Mouse (Mus musculus) embryo, embryonic 9.5 days (tissue): Measurements from ENCODE around the gene Hmg20b.
A peak's percentile ranks its signal among the peaks of the same experiment; 100 is the strongest.

ENCODE experiments used
- DNase-seq: peaks from one replicate; pipeline ENCODE4 v3.0.0-alpha.2; 2017; ENCODE audit errors: extremely low spot score

Hmg20b gene

DNA sequence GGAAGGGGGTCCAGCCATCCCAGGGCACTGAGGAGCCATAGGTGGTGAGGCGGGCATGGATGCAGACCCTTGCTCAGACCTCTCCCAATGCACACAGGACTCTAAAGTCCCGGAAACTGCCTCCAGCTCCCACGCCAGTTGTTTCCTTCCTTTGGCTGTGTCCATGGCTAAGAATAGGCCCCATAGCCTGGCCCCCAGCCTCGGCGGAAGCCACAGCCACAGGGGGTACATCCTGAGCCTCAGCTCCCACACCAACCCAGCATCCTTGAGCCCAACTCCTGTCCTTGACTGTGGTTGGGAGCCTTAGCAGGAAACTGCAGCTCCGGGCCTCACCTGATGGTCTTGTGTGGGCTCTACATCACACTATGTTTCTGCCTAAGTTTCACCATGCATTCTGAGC, 23.4 kb downstream of the Hmg20b start:
- DNase-seq: no peak

DNA sequence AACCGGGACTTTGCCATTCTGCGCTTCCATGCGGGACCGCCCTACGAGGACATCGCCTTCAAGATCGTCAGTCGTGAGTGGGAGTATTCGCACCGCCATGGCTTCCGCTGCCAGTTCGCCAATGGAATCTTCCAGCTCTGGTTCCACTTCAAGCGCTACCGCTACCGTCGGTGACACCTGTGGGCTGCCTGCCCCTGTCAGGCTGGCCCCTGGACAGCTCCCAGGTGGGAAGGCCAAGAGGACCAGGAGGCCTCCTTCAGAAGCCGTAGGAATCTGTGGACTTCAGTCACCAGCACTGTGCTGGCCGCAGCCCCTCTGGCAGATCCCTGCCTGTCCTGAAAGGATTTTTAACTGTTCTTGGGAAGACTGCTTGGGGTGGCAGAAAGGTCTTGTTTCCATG, 24.5 kb downstream of the Hmg20b start:
- no peak for DNase-seq

DNA sequence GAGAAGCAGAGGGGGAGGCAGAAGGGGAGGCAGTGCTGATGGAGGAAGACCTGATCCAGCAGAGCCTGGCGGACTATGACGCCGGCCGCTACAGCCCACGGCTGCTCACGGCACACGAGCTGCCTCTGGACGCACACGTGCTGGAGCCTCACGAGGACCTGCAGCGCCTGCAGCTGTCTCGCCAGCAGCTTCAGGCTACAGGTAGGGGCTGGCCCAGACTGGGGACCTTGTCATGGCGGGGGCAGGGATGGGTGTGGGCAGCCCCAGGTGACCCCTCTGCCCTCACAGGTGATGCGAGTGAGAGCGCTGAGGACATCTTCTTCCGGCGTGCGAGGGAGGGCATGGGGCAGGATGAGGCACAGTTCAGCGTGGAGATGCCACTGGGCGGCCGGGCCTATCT, 25.1 kb downstream of the Hmg20b start:
- no peak for DNase-seq

DNA sequence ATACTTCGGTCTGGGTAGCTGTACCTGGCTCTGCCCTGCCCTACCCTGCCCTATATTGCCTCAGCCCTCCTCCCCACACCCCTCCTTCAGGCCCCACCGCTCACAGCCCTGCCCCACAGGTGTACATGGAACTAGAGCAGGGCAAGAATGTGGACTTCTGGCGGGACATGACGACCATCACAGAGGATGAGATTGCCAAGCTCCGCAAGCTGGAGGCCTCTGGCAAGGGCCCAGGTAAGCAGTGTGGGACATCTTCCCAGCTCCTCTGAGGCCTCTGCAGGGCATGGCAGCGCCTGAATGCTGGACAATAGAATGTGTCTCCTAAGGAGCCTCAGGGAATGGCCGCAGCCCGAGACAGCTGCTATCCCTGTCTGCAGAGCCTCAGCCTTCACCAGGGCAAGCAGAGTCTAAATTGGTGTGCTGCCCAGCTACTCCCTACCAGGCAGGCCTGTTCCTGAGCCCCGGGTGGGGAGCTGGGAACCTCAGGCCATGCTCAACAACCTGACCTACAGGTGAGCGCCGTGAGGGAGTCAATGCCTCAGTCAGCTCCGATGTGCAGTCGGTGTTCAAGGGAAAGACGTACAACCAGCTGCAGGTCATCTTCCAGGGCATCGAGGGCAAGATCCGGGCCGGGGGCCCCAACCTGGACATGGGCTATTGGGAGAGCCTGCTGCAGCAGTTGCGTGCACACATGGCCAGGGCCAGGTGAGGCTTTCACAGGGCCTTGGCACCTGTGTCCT, 26.3 kb downstream of the Hmg20b start:
- no peak for DNase-seq

DNA sequence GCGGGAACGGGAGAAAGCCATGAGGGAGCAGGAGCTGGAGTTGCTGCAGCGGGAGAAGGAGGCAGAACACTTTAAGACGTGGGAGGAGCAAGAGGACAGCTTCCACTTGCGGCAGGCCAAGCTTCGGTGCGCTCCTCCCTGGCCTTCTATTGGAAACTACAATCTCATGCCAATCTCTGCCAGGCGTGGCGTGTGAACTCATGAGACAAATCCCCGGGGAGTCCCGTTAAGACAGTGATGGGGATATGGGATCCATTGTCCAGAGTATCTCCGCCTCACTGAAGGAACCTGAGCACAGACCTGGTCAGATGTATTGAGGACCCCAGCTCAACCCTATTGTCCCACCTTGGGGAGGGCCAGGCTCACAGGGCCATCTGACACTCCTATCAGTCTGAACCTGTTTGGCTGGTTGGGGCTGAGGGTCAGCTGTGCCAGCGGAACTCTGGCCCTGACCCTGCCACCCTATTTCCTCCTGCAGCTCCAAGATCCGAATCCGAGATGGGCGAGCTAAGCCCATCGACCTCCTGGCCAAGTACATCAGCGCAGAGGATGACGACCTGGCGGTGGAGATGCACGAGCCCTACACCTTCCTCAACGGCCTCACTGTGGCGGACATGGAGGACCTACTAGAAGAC, 27.0 kb downstream of the Hmg20b start:
- no peak for DNase-seq

DNA sequence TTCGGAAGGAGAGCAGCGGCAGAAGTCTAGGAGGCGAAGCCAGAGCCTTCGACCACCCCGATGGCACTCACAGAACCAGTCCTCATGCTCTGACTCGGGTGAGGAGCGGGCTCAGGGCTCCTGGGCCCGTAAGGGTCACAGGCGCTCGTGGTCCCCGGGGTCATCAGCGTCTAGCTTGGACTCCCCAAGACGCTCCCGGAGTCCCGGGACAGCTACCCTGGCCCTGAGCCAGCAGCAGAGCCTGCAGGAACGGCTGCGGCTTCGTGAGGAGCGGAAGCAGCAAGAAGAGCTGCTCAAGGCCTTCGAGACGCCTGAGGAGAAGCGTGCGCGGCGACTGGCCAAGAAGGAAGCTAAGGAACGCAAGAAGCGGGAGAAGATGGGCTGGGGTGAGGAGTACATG, 27.8 kb downstream of the Hmg20b start:
- DNase-seq: no peak

DNA sequence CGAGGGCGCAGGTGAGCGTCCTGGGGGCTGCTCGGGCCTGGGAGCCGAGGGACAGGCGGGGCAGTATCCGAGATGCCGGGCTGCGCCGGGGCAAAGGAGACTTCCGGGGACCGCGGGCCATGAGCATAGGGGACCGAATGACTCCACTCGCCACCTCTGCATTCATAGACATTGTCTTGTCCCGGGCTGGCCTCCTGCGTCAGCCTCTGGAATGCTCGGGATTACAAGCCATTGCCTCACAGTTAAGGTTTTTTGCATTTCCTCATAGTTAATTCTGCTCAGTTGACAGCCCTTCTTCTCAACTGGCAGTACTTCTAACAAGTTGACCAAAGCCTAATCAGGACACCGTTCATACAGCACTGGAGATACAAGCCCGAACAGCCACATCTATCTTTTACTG, 28.8 kb downstream of the Hmg20b start:
- DNase-seq: no peak

DNA sequence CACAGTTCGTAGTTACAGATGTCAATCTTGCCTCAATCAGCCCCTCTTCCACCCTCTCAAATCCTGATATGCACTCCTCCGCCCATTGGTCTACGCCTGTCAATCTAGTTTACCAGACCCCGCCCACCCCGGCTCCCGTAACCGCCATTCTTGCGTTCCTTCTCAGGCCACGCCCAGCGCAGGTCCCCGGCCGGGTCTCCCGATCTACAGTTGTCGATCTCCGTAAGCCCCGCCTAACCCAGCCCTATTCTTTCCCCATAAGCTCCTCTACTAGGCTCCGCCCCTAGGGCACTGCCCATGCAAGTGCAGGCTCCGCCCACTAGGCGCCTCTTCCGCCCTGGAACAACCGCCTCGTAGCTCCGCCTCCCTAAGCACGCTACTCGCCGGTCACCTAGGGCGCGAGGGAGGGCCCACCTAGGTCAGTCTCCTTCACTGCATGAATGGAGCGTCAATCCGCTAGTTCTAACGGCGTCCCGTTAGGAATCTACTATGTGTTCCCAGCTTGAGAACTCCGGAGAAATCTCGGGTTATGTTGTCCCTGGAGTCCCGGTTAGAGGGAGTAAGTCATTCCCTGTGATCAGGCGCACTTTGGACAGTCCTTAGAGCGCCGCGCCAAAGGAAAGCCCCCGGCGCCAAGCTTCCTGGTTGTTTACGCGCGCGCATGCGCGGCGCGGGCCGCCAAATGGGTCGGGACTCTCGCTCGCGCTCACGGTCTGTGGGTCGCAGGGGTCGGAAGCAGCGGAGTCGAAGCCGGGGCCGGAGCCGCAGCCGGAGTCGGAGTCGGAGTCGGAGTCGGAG, 29.5 kb downstream of the Hmg20b start, which contains the start of gene Cactin:
Gene Cactin (plus strand): TSS at position 554 of the 798 bp plus-strand sequence.
- peak; percentile 99 for DNase-seq

DNA sequence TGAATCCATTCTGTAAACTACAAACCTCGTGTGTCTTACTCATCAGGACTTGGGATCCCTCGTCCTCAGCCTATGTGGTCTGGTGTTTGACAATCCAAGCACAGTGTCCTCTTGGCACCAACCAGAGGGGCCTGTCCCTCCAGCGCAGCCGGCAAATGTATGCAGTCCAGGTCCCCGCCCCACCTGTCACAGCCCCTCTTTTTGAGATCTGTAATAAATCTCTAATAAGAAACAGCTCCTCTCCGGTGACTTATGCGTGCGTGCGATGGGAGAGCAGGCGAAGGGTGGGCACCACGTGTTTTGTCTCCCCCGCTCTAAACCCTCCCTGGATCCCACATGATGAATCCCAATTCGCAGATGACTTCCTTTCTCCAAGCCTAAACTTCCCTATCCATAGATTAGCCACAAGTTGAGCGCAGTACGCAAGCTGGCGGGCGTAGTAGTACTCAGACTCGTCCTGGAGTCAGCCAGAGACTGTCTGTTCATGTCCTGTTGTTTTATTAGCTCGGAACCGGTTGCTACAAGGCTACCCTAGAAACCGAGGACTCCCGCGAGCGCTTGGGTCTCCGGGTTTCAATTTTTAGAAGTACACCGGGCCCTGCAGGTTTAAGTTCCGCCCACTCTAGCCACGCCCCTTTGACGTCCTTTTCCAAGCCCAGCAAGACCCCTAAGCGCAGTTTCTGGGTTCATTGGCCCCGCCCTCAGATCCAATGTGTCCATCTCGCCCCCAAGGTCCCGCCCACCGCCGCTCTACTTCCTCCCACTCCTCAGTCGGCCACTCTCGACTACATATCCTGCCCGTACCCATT, 30.3 kb downstream of the Hmg20b start:
- DNase-seq: peak; percentile 99

DNA sequence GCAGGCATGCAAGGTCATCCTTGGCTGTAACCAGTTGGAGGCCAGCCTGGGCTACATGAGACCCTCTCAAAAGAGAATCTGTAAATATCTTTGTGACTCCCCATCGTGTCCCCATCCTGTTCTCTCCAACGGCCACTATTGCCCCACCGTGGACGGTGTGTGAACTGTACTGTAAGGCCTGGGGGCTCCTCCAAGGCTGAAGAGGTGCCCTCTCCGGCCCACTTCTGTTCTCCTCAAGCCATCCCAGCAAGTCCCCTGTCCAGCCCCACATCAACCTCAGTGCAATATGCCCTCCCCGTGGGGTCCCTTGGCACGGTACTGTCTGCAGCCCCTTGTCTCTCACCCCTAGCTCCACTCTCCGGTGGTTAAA, 31.0 kb downstream of the Hmg20b start:
- no peak for DNase-seq

DNA sequence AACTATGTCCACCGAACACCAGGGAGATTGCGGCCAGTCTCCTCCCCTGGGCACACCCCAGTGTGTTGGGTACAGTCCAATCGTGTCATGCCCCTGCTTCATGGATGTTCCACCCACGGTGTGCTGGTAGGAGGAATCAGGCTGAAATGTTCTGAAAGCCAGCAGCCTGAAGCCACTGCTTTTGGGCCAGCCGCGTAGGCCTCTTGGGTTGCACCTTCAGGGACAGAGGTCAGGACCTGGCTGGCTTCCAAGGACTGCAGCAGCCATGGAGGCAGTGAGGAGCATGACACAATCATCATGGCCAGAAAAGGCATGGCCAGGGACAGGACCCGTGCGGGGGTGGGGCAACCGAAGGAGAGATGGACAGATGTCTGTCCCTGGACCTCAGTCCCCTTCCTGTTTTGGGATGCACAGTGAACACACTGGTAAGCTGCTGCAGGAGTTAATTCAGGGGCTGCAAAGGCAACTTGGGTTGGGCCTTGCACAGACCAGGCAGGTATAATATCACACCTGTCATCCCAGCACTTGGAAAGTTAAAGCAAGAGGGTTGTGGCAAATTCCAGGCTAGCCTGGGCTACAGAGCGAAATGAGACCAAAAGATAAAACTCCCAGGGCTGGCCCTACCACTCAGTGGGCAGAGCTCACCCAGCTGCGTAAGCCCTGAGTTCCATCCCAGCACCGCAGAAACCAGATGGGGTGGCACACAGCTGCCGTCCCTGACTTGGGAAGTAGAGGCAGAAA, 31.5 kb downstream of the Hmg20b start:
- no peak for DNase-seq

DNA sequence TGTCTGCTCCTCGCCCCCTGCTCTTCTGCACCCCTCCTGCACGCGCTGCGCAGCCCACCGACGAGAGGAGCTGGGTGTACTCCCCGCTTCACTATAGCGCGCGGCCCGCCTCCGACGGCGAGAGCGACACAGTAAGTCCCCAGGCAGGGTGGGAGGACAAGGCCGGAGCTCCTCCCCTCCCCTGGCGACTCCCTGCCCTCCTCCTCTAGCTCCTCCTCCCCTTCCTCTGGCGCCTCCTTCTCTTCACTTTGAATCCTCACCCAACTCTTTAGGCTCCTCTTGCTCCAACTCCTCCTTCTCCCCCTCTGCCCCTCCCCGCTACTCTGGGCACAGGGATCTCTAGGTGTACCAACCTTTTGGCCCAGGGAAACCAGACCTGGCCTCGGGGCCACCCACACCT, 33.0 kb downstream of the Hmg20b start:
- no peak for DNase-seq

DNA sequence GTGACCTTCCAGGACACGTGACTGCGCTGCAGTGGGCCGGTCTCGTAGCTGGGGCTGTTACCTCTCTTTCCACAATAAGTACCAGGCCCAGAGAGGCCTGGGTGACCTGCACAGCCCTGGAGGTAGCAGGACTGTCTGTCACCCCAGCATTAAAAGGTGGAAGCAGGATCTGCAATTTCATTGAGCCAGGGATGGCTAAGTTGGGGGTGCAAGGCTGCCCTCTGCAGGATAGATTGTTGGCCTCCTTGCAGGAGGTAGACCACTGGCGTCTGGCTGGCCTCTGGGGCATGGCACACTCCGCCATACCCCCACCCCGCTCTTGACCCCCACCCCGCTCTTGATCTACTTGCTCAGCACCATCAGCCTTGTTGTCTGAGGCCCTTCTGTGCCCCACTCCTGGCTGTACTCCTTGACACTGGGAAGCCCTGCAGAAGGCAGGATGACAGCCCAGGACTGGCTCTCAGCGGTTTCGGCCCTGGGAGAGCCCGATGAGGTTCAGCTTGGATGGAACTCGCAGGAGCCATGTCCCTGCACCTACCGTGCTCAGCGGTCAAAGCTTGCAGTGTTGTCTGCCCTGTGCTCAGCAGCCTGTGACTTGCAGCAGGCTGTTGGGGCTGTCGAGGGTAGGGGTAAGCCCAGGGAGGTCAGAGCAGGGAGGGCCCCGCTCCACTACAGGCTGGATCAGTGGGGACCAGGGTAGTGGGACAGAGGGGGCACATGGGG, 33.8 kb downstream of the Hmg20b start:
- DNase-seq: no peak

DNA sequence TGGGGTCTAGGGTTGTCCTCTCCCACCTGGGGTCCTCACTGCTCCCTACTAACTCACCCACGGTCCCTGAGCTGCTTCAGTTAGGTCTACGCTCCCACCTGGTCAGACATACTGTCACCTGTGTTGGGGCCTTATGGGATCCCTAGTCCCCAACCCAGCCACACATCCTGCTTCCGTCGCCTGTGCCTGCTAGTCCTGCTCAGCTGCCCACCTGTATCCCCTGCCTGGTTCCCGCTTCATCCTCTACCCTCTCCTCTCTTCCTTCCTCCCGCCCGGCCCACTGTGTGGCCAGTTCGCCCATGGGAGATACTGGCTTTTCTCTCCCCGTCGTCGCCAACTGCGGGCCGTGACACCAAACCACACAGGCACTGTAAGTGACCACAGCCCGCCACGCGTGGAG, 34.7 kb downstream of the Hmg20b start:
- DNase-seq: no peak

DNA sequence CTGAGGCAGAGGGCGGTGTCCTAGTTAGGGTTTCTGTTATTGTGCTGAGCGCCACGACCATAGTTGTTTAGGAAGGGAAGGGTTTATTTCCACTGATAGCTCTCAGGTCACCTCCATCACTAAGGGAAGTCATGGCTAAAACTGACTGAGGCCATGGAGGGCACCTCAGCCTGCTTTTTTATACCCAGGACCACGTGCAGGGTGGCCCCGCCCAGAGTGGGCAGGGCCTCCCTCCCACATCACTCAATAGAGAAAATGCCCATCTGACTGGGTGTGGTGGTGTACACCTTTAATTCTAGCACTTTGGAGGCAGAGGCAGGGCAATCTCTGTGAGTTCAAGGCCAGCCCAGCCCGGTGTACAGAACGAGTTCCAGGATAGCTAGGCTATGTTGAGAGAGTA, 36.1 kb downstream of the Hmg20b start:
- DNase-seq: no peak

DNA sequence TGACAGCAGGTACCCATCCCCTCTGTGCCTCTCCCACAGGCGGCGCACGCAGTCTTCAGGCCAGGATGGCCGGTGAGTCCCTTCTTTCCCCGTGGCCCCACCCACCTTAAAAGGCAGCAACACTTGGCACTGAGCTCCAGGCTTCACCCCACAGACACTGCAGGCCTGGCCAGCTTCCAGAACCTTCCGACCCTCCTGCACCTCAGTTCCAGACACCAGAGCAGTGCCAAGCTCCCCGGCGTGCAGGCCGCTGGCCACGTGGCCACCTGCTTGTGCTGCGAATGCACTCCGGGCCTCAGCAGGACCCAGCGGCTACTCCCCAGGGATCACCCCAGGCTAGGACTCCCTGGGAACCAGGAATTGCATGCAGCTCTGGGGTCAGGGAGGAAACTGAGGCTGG, 36.7 kb downstream of the Hmg20b start:
- DNase-seq: no peak

DNA sequence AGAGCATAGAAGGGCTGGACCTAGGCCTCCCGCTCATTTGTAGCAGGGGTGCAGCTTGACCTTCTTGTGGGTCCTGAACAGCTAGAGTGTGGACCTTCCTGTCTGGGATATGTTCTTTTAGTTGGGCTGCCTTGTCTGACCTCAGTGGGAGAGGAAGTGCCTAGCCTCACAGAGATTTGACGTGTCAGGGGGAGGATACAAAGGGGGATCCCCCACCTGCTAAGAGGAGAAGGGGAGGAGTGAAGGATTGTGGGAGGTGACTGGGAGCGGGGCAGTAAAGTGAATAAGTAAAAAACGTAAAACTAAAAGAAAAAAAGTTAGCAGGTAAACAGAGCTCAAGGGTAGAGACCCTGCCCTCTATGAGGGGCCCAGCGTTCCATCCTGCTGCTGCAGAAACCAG, 40.7 kb downstream of the Hmg20b start:
- DNase-seq: no peak

DNA sequence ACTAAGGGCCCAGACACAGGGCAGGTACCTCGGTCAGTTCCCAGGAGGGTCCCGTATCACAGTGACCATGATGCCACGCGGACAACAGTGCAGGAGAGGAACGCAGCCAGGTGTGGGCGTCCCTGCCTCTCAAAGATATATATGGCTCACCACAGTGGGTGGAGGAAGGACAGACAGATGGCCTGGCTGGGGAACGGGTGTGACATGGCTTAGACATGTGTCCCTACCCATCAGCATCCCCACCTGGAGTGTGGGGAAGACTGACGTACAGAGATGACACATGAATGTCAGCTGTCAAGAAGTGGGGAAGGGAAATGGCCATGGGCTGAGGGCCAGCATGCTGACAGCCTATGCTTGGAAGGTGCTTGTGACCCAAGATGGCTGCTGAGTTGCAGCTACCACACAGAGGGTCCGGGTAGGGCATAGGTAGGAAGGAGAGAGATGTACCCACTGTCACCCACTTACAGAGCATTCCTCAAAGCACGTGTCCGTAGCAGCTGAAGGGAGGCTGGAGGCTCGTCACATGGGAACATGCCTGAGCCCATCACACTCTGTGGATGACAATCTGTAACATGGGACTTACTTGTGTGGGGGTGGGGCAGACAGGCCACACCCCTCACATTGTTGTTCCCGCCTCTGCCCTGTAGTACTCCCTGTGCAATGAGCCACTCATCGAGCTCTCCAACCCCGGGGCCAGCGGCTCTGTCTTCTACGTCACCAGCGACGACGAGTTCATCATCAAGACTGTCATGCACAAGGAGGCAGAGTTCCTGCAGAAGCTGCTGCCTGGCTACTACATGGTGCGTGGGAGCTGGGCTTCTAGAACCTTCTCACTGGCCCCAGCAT, 43.2 kb downstream of the Hmg20b start:
- DNase-seq: no peak

DNA sequence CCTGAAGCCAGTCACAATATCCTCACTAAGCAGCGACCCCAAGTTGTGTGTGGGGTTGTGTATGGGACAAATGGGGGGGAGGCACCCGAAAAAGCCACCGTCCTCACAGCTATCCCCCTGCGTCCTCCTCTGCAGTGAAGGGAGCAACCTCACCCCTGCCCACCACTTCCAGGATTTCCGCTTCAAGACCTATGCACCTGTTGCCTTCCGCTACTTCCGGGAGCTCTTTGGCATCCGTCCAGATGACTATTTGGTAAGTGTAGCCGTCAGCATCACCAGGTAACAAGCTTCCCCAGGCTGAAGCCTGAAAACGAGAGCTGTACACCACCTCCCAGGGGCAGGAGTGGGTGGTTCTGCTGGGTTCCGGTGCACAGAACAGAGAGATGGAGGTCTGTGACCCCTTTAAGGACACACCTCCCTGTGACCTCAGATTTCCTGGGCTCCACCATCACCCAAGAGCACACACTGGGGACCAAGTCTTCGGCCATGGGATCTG, 44.1 kb downstream of the Hmg20b start:
- DNase-seq: no peak

DNA sequence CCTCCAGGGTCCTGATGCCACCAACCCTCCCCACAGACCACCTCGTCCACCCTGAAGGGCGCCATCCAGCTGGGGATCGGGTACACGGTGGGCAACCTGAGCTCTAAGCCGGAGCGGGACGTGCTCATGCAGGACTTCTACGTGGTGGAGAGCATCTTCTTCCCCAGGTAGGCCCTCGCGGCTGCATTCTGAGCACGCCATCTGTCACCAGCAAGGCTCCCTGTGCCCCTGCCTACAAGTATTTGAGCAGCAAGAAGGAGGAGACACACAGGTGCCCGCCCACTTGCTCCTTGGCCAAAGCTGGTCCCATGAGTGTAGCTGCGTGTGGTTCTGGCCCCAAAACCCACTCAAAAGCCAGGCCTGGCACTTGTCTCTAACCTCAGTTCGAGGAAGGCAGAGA, 44.6 kb downstream of the Hmg20b start:
- DNase-seq: no peak
